Mouse (Mus musculus): ENCODE results near the gene Mkln1.

Mkln1 gene

GRCm38 (mm10) chr6:31399206-31399549 is 643 bp downstream of the Mkln1 start:
- DNase-seq (ENCODE audit: low spot score) = no peak

- DNase-seq (ENCODE audit: low spot score) = peak; percentile 53
These were observed 1.0 kb downstream of the Mkln1 start for GRCm38 (mm10) chr6:31399566-31399965.

- DNase-seq (ENCODE audit: low spot score) = no peak
These were observed 12.5 kb downstream of the Mkln1 start for GRCm38 (mm10) chr6:31411017-31411416.

GRCm38 (mm10) chr6:31412487-31412886 is 14.0 kb downstream of the Mkln1 start:
- DNase-seq (ENCODE audit: low spot score) = no peak

GRCm38 (mm10) chr6:31413556-31413955 is 15.0 kb downstream of the Mkln1 start:
- no peak for DNase-seq (ENCODE audit: low spot score)

- no peak for DNase-seq (ENCODE audit: low spot score)
These were observed 15.8 kb downstream of the Mkln1 start for GRCm38 (mm10) chr6:31414303-31414702.

- DNase-seq (ENCODE audit: low spot score) = no peak
These were observed 26.9 kb downstream of the Mkln1 start for GRCm38 (mm10) chr6:31425428-31425827.

- no peak for DNase-seq (ENCODE audit: low spot score)
These were observed 38.7 kb downstream of the Mkln1 start for GRCm38 (mm10) chr6:31437264-31437663.

GRCm38 (mm10) chr6:31445258-31445657 is 46.7 kb downstream of the Mkln1 start:
- DNase-seq (ENCODE audit: low spot score) = no peak

GRCm38 (mm10) chr6:31453735-31454134 is 55.2 kb downstream of the Mkln1 start:
- DNase-seq (ENCODE audit: low spot score) = no peak

- DNase-seq (ENCODE audit: low spot score) = no peak
These were observed 56.8 kb downstream of the Mkln1 start for GRCm38 (mm10) chr6:31455376-31455775.

GRCm38 (mm10) chr6:31456988-31457387 is 58.5 kb downstream of the Mkln1 start:
- DNase-seq (ENCODE audit: low spot score) = no peak

GRCm38 (mm10) chr6:31469431-31469830 is 70.9 kb downstream of the Mkln1 start:
- DNase-seq (ENCODE audit: low spot score) = no peak

GRCm38 (mm10) chr6:31478221-31478620 is 79.7 kb downstream of the Mkln1 start:
- no peak for DNase-seq (ENCODE audit: low spot score)

- DNase-seq (ENCODE audit: low spot score) = no peak
These were observed 81.5 kb downstream of the Mkln1 start for GRCm38 (mm10) chr6:31480008-31480407.

GRCm38 (mm10) chr6:31486601-31487000 is 88.1 kb downstream of the Mkln1 start:
- no peak for DNase-seq (ENCODE audit: low spot score)

GRCm38 (mm10) chr6:31489950-31490349 is 91.4 kb downstream of the Mkln1 start:
- DNase-seq (ENCODE audit: low spot score) = no peak

GRCm38 (mm10) chr6:31495122-31495731 is 96.7 kb downstream of the Mkln1 start:
- DNase-seq (ENCODE audit: low spot score) = no peak

- DNase-seq (ENCODE audit: low spot score) = no peak
These were observed 97.7 kb downstream of the Mkln1 start for GRCm38 (mm10) chr6:31496227-31496626.

- no peak for DNase-seq (ENCODE audit: low spot score)
These were observed 101.3 kb downstream of the Mkln1 start for GRCm38 (mm10) chr6:31499836-31500235.

- no peak for DNase-seq (ENCODE audit: low spot score)
These were observed 101.7 kb downstream of the Mkln1 start for GRCm38 (mm10) chr6:31500260-31500659.

- no peak for DNase-seq (ENCODE audit: low spot score)
These were observed 102.2 kb downstream of the Mkln1 start for GRCm38 (mm10) chr6:31500691-31501090.

- no peak for DNase-seq (ENCODE audit: low spot score)
These were observed 104.1 kb downstream of the Mkln1 start for GRCm38 (mm10) chr6:31502614-31503013.

- no peak for DNase-seq (ENCODE audit: low spot score)
These were observed 115.2 kb downstream of the Mkln1 start for GRCm38 (mm10) chr6:31513726-31514125.

Data from spleen, adult 12 weeks (tissue).